Mouse (Mus musculus) layer of hippocampus, postnatal 14 days (tissue): ENCODE results near the gene Endog. TPM values are rescaled to one million over a fixed set of nuclear protein-coding genes. Genes with fewer than 3 reads are reported as not detected.
"Not testable (repeated sequence)": the region's sequence is repeated elsewhere in the genome, so short reads cannot be mapped to it uniquely, and the experiment has no call there.

Experiments
- DNase-seq, 2 experiments: peaks; one replicate each; pipeline ENCODE4 v3.0.0; 2021 to 2022; ENCODE audit warnings: low spot score in 2 of 2, mixed read lengths in 1 of 2
- total RNA-seq, 2 experiments: library from RNA; stranded (reverse); gene quantifications; 2 replicates each; pipeline ENCODE4 v1.2.3; 2021

Gene Endog
- total RNA-seq, 2 experiments from 2014 or later = 21.7 to 24.4 TPM

GRCm38 (mm10) chr2:30164340-30164932 lies 6.9 kb upstream of the Endog start:
- DNase-seq = no peak

DNA sequence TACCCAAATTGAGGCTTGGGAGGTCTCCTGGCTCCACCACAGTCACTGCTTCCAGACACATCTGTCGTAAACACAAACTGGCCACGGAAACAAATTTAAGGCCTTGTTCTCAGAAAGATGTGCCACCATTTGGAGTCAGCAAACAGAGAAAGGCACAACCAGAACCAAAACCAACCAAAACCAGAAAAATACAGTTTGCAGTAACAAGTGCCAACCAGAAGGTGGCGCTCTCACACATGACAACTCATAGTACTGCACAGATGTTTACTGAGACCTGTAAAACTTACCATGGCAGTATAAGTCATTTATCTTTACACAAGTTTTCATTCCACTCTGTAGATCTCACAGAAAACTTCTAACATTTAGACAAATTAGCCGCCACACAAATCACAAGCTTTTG lies 4.6 kb upstream of the Endog start:
- no peak for DNase-seq

- no peak for DNase-seq
Observed at GRCm38 (mm10) chr2:30171997-30172382, 697 bp downstream of the Endog start.

DNA sequence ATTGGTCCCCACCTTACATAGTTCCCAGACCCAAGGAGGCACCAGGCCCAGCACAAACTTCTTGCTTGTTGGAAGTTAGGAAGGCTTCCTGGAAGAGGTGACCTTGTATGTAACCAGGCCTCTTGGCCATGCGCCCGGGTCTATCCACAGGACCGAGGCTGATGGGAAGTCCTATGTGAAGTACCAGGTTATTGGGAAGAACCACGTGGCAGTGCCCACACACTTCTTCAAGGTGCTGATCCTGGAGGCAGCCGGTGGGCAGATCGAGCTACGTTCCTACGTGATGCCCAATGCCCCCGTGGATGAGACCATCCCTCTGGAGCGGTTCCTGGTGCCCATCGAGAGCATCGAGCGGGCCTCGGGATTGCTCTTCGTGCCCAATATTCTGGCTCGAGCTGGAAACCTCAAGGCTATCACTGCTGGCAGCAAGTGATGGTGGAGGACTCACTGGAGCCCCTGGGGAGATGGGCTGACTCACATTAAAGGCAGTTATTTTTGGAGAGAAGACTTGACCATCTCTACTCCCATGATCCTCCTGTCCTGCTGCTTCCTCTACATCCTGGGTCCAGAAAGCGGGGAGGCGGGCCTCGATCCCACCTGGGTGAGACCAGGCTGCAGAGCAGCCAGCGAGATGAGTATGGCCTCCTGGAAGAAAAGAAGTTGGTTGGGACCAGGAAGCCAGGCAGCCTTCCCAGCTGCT lies 2.4 kb downstream of the Endog start:
- DNase-seq = no peak

DNA sequence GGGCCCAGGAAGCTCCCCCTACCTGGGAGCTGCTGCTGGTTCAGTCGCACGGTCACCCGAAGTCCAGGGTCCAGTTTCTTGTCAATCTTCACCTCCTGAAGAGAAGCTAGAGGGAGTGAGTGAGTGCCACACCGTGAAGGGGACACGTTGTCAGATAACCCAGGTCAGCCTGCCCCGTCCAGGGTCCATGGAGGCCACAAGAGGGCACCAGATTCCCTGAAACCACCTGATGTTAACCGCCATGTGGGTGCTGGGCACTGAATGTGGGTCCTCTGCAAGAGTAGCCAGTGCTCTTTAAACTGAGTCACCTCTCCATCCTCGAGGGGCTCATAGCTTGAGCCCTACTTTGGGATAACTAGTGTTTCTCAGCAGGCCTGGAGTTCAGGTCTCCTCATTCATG lies 4.6 kb downstream of the Endog start:
- no peak for DNase-seq

GRCm38 (mm10) chr2:30176561-30176960 lies 5.3 kb downstream of the Endog start:
- no peak for DNase-seq

DNA sequence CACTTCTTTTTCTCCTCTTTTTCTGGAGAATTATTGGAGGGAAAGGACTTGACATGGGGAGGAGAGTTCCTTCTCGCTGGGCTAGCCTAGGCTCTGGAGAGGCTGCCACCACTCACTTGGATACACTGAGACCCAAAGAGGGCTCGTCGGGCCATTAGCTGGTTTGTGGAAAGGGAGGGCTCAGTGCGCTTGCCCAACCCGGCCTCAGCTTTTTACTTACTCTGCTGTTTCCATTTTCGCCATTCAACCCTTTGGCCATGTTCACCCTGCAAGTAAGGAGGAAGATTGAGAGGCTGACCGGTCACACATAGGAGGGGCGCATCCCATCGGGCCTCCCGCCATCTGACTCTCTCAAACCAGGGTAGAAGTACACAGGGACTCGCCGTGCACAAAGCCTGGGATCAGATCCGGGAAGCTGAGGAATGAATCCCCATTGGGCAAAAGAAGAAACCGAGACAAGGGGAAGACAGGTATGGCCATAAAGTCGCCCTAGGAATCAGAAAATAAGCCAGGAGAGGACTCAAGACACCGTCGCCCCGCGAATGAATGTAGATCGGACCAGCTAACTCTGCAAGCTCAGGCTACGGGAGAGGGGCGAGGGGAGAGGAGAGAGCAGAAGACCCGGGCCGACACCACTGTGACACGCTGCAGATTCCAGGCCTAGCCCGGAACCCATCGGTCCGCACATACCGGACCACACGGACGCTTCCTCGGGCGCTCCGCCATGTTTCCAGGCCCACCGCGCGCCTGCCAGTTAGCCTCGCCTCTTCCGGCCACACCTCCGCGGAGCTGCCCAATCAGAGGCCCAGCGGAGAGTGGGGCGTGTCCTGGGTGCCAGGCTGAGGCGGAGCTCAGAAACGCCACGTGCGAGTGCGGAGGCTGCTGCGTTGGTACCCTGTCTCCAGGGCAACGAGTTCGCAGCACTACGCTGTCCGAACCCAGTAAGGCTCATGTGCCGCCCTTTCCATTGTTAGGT lies 6.7 kb downstream of the Endog start, which contains the start of gene Spout1:
TSS of gene Spout1 (minus strand) at position 760 of the 976 bp plus-strand sequence.
- peak; percentile 94 to 96 for DNase-seq

DNA sequence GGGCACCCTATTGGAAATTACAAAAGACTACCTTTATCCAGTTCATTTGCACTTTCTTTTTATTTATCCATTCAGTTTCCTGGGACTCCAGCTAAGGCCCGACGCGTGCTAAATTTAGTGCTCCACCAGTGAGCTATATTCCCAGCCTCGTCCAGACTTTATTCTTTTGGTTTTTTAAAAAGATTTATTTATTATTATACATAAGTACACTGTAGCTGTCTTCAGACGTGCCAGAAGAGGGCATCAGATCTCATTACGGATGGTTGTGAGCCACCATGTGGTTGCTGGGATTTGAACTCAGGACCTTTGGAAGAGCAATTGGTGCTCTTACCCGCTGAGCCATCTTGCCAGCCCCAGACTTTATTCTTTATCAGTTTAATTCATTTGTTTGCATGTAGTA lies 7.4 kb downstream of the Endog start:
- not testable (repeated sequence) for DNase-seq

- DNase-seq = no peak
Observed at GRCm38 (mm10) chr2:30182424-30182823, 11.1 kb downstream of the Endog start.

DNA sequence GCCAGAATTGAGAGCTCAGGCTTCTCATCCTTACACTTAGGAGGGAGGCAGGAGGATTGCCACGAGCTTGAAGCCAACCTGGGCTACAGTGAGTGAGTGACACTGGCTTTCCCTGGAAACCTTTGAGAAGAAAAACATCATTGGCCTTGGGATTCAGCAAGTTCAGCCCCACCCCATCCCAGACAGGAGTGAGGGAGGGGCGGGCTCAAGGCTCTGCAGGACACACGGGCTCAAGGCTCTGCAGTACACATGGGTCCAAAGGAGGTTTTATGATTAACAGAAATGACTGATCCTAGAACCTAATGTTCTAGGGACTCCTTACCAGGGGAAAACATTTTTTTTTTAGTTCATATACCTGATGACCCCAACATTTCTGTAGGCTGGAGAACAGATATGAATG lies 12.4 kb downstream of the Endog start:
- no peak for DNase-seq

DNA sequence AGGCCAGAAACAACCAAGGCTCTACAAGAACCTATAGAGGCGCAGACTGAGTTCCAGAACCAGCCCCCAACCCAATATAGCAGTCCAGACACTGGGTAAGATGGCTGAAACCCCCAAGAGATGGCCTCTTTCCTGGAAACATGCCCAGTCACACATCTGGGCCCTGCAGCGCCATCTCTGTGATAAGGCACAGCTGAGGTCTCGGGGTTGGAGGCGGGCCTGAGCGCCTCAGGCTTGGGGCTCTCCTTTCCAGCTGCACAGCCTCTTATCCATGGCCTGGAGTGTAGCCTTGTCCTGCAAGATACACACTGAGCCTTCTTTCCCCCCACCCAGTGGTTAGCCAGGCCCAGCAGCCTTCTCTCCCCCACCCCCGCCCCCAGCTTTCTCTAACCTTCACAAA lies 14.0 kb downstream of the Endog start:
- no peak for DNase-seq

DNA sequence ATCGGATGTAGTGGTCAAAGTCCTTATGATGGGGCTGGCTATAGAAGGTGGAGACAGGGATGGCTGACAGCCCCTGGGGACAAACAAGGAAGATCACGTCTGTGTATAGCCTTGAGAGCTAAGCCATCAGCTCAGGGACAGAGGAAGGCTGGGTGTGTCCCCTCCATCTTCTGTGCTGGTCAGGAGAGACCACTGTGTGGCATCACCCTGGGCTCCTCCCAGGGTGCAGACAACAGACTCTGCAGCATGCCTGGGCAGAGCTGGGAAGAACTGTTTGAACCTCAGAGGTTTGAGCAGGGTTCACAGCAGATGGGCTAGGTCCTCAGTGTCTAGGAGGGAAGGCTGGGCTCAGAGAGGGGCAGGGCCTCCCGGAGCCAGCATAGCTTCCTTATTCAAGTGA lies 14.4 kb downstream of the Endog start:
- no peak for DNase-seq

DNA sequence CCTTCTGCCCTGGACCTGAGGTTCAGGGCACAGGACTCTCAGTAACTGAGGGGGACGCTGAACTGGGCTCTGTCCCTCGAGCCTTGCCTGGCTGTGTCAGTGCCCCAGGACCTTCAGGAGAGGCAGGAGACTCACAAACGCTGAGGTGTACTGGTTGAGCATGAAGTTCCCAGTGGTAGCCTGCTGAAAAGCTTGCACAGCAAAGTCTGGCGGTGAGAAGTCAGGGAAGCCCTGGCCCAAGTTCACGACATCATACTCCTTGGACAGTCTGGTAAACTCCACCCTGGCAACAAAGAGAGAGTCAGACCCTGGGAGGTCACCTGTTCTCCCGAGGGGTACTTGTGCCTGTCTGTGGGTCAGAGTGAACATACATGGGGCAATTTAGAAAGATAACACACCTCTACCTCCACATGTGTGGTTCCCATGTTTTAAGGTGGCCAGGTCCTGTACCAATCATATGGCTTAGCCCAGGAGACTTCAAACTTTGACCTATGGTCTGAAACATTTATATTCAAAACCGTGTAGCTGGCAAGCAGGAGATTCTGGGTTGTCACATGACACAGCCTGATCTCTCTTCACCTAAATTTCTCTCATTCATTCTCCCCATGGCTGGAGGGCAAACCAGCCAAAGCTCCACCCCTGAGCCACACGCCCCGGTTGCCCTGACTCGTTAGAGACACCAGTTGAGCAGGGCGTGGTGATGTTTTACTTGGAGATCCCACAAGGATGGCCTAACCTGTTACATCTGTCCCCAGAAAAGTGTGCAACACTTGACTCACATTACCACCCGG lies 20.7 kb downstream of the Endog start:
- no peak for DNase-seq

DNA sequence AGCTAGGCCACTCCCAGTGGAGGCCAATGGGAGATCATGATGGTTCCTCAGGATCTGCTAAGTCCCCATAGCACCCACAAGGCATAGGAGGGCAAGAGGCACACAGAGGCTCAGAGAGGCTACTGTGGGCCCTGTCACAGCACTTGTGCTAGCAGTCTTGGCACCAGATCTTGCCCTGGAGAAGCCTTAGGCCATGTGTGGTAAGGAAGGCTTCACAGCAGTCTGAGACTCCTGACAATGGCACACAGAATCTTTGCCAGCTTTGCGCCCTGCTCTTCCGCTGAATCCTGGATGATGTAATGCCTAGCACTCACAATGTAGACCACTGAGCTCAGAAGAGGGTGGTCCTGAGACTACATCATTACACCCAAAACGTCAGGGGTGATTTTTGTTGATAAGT lies 23.4 kb downstream of the Endog start:
- DNase-seq = no peak

DNA sequence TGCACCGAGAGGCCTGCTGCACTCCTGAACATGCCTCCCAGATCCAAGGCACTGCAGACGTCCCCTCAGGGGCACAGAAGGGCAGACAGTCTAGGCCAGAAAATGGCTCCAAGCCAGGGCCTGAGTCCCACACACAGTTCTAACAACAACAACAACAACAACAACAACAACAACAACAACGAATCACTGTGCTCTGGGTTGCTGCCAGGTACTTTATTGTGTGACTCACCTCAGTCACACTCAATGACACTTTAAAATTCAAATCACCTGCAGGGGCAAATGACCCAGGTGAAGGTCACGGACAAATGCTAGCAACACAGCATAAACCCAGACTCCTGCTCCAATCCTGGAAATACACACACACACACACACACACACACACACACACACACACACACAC lies 26.7 kb downstream of the Endog start:
- no peak for DNase-seq

DNA sequence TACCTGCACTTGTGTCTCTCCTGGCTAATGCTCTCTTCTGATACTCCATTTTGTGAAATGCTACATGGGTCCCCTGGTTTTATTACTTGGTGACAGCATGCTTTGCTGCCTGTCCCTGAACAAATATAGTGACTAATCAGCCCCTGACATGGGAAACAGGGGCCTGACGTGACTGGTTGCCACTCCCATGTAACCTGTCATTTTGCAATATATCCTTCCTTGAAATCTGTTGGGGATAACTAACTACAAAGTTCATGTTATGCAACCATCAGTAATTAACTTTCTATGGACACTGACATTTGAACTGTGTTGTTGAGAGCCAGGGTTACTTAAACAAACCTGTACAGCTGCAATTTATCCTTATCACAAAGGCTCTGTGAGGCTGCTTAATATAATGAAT lies 28.7 kb downstream of the Endog start:
- no peak for DNase-seq

GRCm38 (mm10) chr2:30200388-30200925 lies 29.2 kb downstream of the Endog start:
- DNase-seq = no peak

DNA sequence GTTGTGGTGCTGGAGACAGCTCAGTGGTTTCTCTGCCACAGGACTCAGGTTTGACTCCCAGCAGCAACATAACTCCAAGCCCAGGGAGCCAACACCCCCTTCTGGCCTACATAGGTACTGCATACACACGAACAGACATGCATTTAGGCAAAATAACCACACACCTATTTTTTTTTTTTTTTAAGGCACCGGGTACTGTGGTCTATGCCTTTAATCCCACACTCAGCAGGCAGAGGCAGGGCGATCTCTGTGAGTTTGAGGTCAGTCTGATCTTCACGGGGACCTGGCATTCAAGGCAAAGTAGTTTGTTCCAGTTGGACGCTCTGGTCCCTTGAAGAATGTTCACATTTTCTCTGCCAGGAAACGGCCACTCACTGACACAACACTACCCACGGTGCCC lies 32.1 kb downstream of the Endog start:
- no peak for DNase-seq

DNA sequence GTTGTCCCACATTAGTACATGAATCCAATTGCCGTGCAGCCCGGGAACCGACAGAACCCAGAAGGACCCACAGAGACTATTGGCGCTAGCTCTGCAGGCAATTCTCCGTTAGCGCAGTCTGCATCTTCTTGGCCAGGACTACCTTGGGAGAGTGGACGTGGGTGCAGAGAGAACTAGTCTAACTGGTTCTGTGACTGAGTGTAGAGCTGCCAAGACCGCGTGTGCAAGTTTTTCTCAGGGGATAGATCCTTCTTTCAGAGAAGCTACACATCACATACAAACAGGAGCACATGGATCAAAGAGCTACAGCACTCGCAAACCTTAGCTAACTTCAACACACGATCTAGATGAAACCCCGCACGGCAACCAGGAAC lies 33.9 kb downstream of the Endog start:
- DNase-seq = no peak

GRCm38 (mm10) chr2:30205629-30206357 lies 34.5 kb downstream of the Endog start, which contains the start of gene Kyat1:
Kyat1 (minus strand) TSS chr2:30205847.
- peak; percentile 88 to 95 for DNase-seq
